Mouse (Mus musculus) Patski (cell line): ENCODE measurements around the gene Gm6993. TPM values are rescaled to one million over a fixed set of nuclear protein-coding genes. Genes with fewer than 3 reads are reported as not detected.
A peak's percentile ranks its signal among the peaks of the same experiment; 100 is the strongest.

Source experiments
- ATAC-seq: fragments of 100-300 bp; one replicate; pipeline ENCODE4 v1.8.0; 2021
- CTCF ChIA-PET: fragments of 350-600 bp; sonication (Branson Sonifier 250); formaldehyde crosslinking; loops from one replicate; lab custom pipeline; 2022; ENCODE audit warnings: inconsistent platforms; lab: Charles Lee
- POLR2A ChIA-PET: fragments of 350-600 bp; sonication (Branson Sonifier 250); formaldehyde crosslinking; loops from one replicate; lab custom pipeline; 2022; ENCODE audit warnings: antibody characterized with exemption, inconsistent platforms; lab: Charles Lee
- DNase-seq: peaks from one replicate; pipeline ENCODE4 v3.0.0-alpha.2; 2011; ENCODE audit warnings: low read depth, low spot score
- H3K27me3 ChIP-seq: fragments of 371-371 bp; one replicate; pipeline ENCODE4 v1.5.1; 2021
- CTCF ChIP-seq: fragments of 100-300 bp; IDR thresholded peaks from one replicate; pipeline ENCODE4 v1.5.1; 2021
- in situ Hi-C: fragments of 300-500 bp; cut with MboI; formaldehyde crosslinking; loops from 3 replicates; pipeline ENCODE4 v1.11.1; 2018; ENCODE audit warnings: low pct_unique_long_range_greater_than_20kb, mixed read lengths
- polyA plus RNA-seq: library from polyadenylated mRNA; unstranded; gene quantifications from one replicate; pipeline ENCODE4 v1.2.3, GENCODE M21; 2021

The Gm6993 gene
- polyA plus RNA-seq, 1 experiment from 2014 or later, result not detected

DNA sequence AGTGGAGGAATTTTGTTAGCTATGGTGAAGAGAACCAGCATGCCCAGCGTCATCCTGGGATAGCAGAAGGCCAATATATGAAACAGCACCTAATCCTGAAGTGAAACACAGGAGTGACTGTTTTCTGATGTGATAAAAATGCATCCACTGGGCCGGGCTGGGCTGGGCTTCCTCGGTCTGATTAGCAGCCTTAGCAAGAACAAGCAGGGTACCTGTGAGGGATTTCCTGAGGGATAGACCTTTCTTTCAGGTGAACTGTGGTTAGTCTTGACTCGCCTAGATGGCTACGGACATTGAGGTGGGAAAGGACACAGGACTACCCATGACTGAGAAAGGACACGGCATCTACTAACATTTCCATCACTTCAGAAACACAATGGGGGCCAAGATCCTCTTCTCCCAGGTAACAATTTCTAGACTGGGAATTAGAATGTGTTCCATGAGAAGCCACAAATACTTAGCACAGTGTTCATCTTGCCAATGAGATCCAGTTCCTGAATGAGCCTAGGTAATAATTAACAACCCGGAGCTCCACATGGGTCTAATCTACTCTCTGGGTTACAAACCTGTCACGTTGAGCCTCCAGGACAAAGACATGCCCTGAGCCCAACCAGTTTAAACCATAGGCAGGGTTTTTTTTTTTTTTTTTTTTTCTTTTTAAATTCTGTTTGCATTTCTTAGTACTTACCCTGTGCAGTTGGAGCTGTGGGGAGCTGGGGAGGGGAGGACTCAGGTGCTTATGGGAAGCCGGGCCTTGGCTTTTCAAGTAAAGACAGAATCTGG is 15.7 kb downstream of the Gm6993 start:
- TF ChIP-seq CTCF, result no peak
- ATAC-seq (peak; percentile 89), DNase-seq (peak; percentile 82)
- in situ Hi-C loops, result no loop called here
- POLR2A ChIA-PET, result interaction anchor here (1.8 kb wide), 1 partner anchor 11 kb away, joined by 8 read pairs; no protein-coding TSS in a partner anchor
- no peaks in the 10 kb centered on the region for H3K27me3 ChIP-seq
- CTCF ChIA-PET, result interaction anchor here (1.0 to 1.5 kb wide), 2 partner anchors 22 to 88 kb away, joined by 3 to 6 read pairs; no protein-coding TSS in a partner anchor

DNA sequence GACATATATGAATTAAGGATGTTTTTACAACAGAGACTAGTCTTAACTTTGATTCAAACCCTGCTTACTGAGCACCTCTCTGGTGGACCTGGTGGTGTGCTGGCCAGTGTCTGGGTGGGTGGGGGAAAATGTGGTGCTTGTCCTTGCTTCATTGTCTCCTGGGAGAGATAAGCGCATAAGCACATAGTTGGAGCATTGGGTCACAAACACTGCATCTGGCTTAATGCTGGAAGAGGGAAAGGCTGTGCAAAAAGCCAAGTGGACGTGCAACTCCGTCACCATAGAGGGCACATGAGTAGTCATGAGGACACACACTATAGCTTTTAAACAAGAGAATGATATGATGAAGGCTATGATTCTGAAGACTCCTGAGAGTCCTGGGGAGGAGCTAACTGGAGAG is 21.3 kb downstream of the Gm6993 start:
- H3K27me3 ChIP-seq, result no peaks in the 10 kb centered on the region
- ChIA-PET POLR2A (no interaction called here), CTCF (interaction anchor here (1.3 to 1.7 kb wide), 2 partner anchors 28 to 44 kb away, joined by 3 to 5 read pairs; no protein-coding TSS in a partner anchor)
- TF ChIP-seq CTCF, result no peak
- DNase-seq (no peak), ATAC-seq (no peak)
- in situ Hi-C loops, result no loop called here

DNA sequence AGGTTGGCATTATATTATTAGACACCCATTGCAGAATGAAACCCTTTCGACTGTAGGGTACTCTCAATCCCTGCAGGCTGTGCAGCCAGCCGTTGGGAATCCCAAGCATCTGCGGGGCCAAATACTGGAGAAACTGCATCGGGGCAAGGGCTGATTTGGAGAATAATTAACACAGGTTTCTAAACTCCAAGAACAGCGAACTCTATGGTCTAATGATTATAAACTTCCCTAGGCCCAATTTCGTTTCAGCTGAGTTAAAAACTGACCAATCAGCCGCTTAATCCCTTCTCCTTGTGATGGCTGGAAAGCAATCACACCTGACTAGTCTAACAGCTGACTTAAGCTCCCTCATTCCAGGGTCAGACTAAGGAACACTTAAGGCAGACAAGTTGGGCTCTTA is 23.4 kb downstream of the Gm6993 start:
- ChIA-PET POLR2A (interaction anchor here (0.6 to 3.0 kb wide), 4 partner anchors 9 to 53 kb away, joined by 3 to 11 read pairs (median 4); no protein-coding TSS in a partner anchor), CTCF (interaction anchor here (1.3 to 1.4 kb wide), 4 partner anchors 32 to 148 kb away, joined by 3 to 4 read pairs (median 3); no protein-coding TSS in a partner anchor)
- H3K27me3 ChIP-seq, result no peaks in the 10 kb centered on the region
- DNase-seq, result peak; percentile 86
- peak; percentile 73 for ATAC-seq
- in situ Hi-C loops, result no loop called here
- TF ChIP-seq CTCF, result no peak

DNA sequence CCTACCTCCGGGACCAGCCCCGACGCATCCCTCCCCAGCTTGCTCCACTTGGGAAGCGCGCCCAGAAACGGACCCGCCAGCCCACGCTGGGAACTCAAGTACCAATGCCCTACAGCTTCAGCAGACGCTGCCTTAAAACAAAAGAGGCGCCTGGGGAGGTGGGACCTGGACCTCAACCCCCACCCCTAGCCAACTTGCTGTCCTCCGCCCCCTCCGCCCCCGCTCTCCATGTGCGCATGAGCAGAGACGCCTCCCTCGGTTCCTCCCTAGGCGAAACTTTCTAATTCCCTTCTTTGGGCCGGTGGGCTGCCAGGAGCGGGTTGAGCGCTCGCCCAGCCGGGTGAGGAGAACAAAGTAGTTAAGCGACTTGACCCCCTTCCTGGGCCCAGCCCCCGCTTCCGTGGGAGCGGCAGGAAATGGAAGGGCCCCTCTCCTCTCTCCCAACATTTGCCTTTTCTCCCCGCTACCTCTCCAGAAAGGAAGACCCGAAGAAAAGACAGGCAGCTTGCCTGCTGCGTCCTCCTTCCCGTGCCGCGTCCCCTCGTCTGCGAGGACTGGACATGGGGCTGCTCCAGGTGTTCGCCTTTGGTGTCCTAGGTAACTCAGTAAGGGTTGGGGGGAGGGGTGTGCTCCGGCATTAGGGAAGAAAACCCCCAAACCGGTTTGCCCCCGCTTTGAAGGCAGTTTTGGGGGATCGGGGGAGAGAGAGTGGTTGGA is 24.6 kb downstream of the Gm6993 start, which contains the start of gene Lamb1:
Lamb1 (plus strand) TSS at position 230 of the 717 bp plus-strand sequence.
- H3K27me3 ChIP-seq, result no peaks in the 10 kb centered on the region
- in situ Hi-C loops, result loop anchor here (5.0 kb wide), 3 partner anchors 37 to 138 kb away; no protein-coding TSS in a partner anchor
- ATAC-seq (peak; percentile 27), DNase-seq (no peak)
- POLR2A ChIA-PET, result interaction anchor here (0.8 to 3.0 kb wide), 11 partner anchors 10 to 234 kb away, joined by 3 to 11 read pairs (median 3); no protein-coding TSS in a partner anchor
- TF ChIP-seq CTCF, result no peak
- CTCF ChIA-PET, result interaction anchor here (0.7 to 1.4 kb wide), 6 partner anchors 33 to 149 kb away, joined by 3 to 4 read pairs (median 3); no protein-coding TSS in a partner anchor

DNA sequence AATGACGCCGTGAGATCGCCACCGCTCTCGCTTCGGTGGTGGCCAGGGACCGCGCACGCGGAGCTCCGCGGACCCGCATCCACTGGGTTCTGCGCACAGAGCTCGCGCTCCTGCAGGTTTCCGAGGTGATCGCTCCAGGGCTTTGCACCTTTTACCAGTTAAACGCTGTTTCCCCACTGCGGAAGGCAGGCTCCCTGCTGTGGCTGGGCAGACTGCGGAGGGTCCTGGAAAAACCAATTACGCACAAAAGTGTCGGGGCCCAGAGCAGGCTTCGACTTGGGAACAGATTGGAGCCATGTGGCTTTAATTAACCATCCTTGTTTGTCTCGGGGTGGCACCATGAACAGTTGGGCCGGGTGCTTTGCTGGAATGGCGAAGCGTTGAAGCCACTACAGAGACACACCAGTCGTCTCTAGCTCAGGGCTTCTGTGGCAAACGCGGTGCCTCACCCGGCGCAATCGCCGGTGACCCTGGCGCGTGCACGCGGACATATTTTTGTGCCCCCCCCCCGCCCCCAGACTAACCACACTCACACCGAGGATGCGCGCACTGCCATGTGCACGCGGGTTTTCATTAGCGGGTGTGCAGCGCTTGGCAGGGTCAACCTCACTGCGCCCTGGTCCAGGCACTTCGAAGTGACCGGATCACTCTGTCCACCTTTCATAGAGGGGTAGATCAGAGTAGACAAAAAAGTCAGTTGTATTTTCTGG is 25.3 kb downstream of the Gm6993 start:
- POLR2A ChIA-PET, result interaction anchor here (0.8 to 3.0 kb wide), 8 partner anchors 9 to 98 kb away, joined by 3 to 11 read pairs (median 4); no protein-coding TSS in a partner anchor
- no peak for DNase-seq
- ATAC-seq, result no peak

DNA sequence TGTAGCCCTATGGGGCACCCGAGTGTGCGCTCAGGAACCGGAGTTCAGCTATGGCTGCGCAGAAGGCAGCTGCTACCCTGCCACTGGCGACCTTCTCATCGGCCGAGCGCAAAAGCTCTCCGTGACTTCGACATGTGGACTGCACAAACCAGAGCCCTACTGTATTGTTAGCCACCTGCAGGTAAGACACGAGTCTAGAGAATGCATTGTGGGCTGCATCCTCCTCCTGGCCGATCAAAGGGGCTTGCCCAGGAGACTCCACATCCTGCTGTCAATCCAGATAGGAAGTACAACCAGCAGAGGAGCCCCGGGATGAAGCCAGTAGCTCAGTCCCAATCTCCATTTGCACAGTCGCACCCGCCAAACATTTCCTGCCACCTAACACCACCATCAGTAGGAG is 26.1 kb downstream of the Gm6993 start:
- CTCF ChIA-PET, result no interaction called here
- no peaks in the 10 kb centered on the region for H3K27me3 ChIP-seq
- in situ Hi-C loops, result loop anchor here (5.0 kb wide), 3 partner anchors 36 to 139 kb away; no protein-coding TSS in a partner anchor
- DNase-seq, result no peak
- no peak for TF ChIP-seq CTCF
- POLR2A ChIA-PET, result interaction anchor here (1.3 to 3.0 kb wide), 4 partner anchors 10 to 99 kb away, joined by 3 to 11 read pairs (median 6); no protein-coding TSS in a partner anchor
- no peak for ATAC-seq

More for the DNA sequence above, 25.3 kb downstream of the Gm6993 start:
- H3K27me3 ChIP-seq, result no peaks in the 10 kb centered on the region
- CTCF ChIA-PET, result interaction anchor here (1.0 kb wide), 1 partner anchor 51 kb away, joined by 3 read pairs; no protein-coding TSS in a partner anchor
- in situ Hi-C loops, result loop anchor here (5.0 kb wide), 3 partner anchors 36 to 139 kb away; no protein-coding TSS in a partner anchor
- no peak for TF ChIP-seq CTCF

DNA sequence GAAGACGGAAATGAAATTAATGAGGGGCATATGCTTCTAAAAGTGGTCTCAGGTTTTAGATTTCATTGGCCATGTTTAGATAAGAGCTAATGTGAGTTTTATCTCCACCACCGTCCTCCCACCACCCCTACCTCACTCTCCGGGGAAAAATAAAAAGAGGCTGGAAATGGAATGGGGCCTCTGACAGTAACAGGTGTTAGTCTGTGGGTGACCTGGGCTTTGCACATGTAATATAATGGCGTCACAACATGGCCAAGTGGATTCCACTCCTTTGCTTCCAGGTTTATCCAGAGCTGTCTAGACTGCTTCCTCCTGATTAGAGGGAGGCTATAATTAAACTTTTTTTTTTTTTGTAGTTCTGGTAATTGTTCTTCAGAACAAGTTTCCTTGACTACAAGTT is 26.8 kb downstream of the Gm6993 start:
- DNase-seq, result no peak
- TF ChIP-seq CTCF, result no peak
- no peaks in the 10 kb centered on the region for H3K27me3 ChIP-seq
- in situ Hi-C loops, result loop anchor here (5.0 kb wide), 3 partner anchors 35 to 140 kb away; no protein-coding TSS in a partner anchor
- CTCF ChIA-PET, result interaction anchor here (1.5 to 1.6 kb wide), 2 partner anchors 13 to 99 kb away, joined by 4 to 7 read pairs; no protein-coding TSS in a partner anchor
- POLR2A ChIA-PET, result interaction anchor here (2.1 kb wide), 1 partner anchor 11 kb away, joined by 8 read pairs; no protein-coding TSS in a partner anchor
- ATAC-seq, result no peak

DNA sequence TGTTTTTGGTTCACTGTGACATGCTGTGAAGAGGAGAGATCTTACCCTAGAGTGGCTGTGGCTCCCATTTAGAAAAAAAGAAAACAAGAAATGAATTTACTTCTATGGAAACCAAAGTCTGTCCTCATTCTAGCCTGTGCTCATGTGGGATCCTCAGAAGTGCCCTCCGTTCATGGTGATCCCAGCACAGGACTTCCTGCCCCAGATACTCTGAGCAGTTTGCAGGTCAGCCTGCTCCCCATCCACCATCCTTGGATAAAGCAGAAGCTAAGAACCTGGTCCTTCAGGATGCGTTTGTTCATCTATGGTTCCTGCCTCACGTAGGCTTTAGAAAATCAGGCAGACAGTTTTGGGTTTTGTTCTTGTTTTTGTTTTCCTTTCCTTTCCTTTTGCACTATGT is 27.7 kb downstream of the Gm6993 start:
- H3K27me3 ChIP-seq, result no peaks in the 10 kb centered on the region
- DNase-seq, result no peak
- ChIA-PET POLR2A (no interaction called here), CTCF (interaction anchor here (0.7 to 1.6 kb wide), 3 partner anchors 9 to 100 kb away, joined by 3 to 7 read pairs (median 4); no protein-coding TSS in a partner anchor)
- in situ Hi-C loops, result loop anchor here (5.0 kb wide), 3 partner anchors 34 to 141 kb away; no protein-coding TSS in a partner anchor
- TF ChIP-seq CTCF, result no peak
- ATAC-seq, result no peak
